Mouse (Mus musculus): ENCODE measurements around the gene C1qbp. TPM values are rescaled to one million over a fixed set of nuclear protein-coding genes. Genes with fewer than 3 reads are reported as not detected.
A peak's percentile ranks its signal among the peaks of the same experiment; 100 is the strongest.

The C1qbp gene
- total RNA-seq (2021), result 100 to 1,000 TPM; 195 to 219 TPM
- long read RNA-seq, experiment 1, transcript C1qbp-201 (6 exons, 1,175 nt), result major isoform, 63 of 67 reads
- long read RNA-seq, experiment 1, partial matches to known transcripts, result 2 of 67 reads
- long read RNA-seq, experiment 1, other reads (novel, unspliced or antisense), result 2 of 67 reads
- long read RNA-seq, experiment 2, transcript C1qbp-201 (6 exons, 1,175 nt), result major isoform, 292 of 308 reads
- long read RNA-seq, experiment 2, partial matches to known transcripts, result 1 of 308 reads
- long read RNA-seq, experiment 2, other reads (novel, unspliced or antisense), result 15 of 308 reads

- peak; percentile 97 to 98 for DNase-seq (ENCODE audit: low spot score in 2 of 2)
Observed at GRCm38 (mm10) chr11:70982557-70983228, at the start of gene C1qbp. Gene C1qbp, minus strand, starts transcription at chr11:70983026.

GRCm38 (mm10) chr11:71032070-71032469 is 49.2 kb upstream of the C1qbp start:
- no peak for DNase-seq (ENCODE audit: low spot score in 2 of 2)

- DNase-seq (ENCODE audit: low spot score in 2 of 2), result no peak
Observed at GRCm38 (mm10) chr11:71029403-71030118, 46.7 kb upstream of the C1qbp start.

GRCm38 (mm10) chr11:71028280-71028679 is 45.5 kb upstream of the C1qbp start:
- DNase-seq (ENCODE audit: low spot score in 2 of 2), result no peak

- DNase-seq (ENCODE audit: low spot score in 2 of 2), result peak; percentile 90 to 92
Observed at GRCm38 (mm10) chr11:71019201-71020068, 36.6 kb upstream of the C1qbp start, which contains the start of the genes Mis12 and Derl2. Gene Mis12, plus strand, starts transcription at chr11:71019611. Gene Derl2, minus strand, starts transcription at chr11:71019841.

GRCm38 (mm10) chr11:71018416-71019200 is 35.8 kb upstream of the C1qbp start:
- no peak for DNase-seq (ENCODE audit: low spot score in 2 of 2)

GRCm38 (mm10) chr11:71017051-71017450 is 34.2 kb upstream of the C1qbp start:
- no peak for DNase-seq (ENCODE audit: low spot score in 2 of 2)

GRCm38 (mm10) chr11:71012743-71013142 is 29.9 kb upstream of the C1qbp start:
- DNase-seq (ENCODE audit: low spot score in 2 of 2), result no peak

- DNase-seq (ENCODE audit: low spot score in 2 of 2), result no peak
Observed at GRCm38 (mm10) chr11:71008321-71008720, 25.5 kb upstream of the C1qbp start.

GRCm38 (mm10) chr11:71007831-71008230 is 25.0 kb upstream of the C1qbp start:
- DNase-seq (ENCODE audit: low spot score in 2 of 2), result no peak

GRCm38 (mm10) chr11:71007026-71007425 is 24.2 kb upstream of the C1qbp start:
- no peak for DNase-seq (ENCODE audit: low spot score in 2 of 2)

- DNase-seq (ENCODE audit: low spot score in 2 of 2), result no peak
Observed at GRCm38 (mm10) chr11:71005046-71005445, 22.2 kb upstream of the C1qbp start.

GRCm38 (mm10) chr11:71004316-71004773 is 21.5 kb upstream of the C1qbp start, which contains the start of gene Dhx33:
Gene Dhx33, minus strand, starts transcription at chr11:71004437.
- DNase-seq (ENCODE audit: low spot score in 2 of 2), result peak; percentile 91

- DNase-seq (ENCODE audit: low spot score in 2 of 2), result no peak
Observed at GRCm38 (mm10) chr11:71003611-71004315, 20.9 kb upstream of the C1qbp start.

- DNase-seq (ENCODE audit: low spot score in 2 of 2), result no peak
Observed at GRCm38 (mm10) chr11:71001167-71001566, 18.3 kb upstream of the C1qbp start.

GRCm38 (mm10) chr11:70982030-70982429 is 796 bp downstream of the C1qbp start:
- DNase-seq (ENCODE audit: low spot score in 2 of 2), result no peak

GRCm38 (mm10) chr11:70980751-70981510 is 1.9 kb downstream of the C1qbp start:
- DNase-seq (ENCODE audit: low spot score in 2 of 2), result no peak

GRCm38 (mm10) chr11:70980232-70980631 is 2.6 kb downstream of the C1qbp start:
- DNase-seq (ENCODE audit: low spot score in 2 of 2), result no peak
